Mouse (Mus musculus) embryonic facial prominence, embryonic 15.5 days (tissue): ENCODE measurements around the gene Gm20219. TPM values are rescaled to one million over a fixed set of nuclear protein-coding genes. Genes with fewer than 3 reads are reported as not detected.
A peak's percentile ranks its signal among the peaks of the same experiment; 100 is the strongest.

Experiments
- ATAC-seq: fragments of 200-750 bp; cut with Nextera tagmentation; 2 replicates; pipeline ENCODE4 v1.8.0; 2017; ENCODE audit warnings: low read depth, moderate TSS enrichment; ENCODE audit not compliant: insufficient number of reproducible peaks, low FRiP score, low TSS enrichment
- H3K27ac ChIP-seq: fragments of 300-500 bp; sonication (generic); replicated peaks from 2 replicates; pipeline ENCODE4 v1.5.1; 2015; ENCODE audit warnings: mild to moderate bottlenecking, inconsistent platforms
- H3K27me3 ChIP-seq: fragments of 300-500 bp; sonication (generic); 2 replicates; pipeline ENCODE4 v1.6.1; 2015; ENCODE audit warnings: inconsistent platforms
- H3K36me3 ChIP-seq: fragments of 300-500 bp; sonication (generic); 2 replicates; pipeline ENCODE4 v1.6.1; 2015; ENCODE audit warnings: mild to moderate bottlenecking, inconsistent platforms
- H3K4me1 ChIP-seq: fragments of 300-500 bp; sonication (generic); 2 replicates; pipeline ENCODE4 v1.6.1; 2015; ENCODE audit warnings: inconsistent platforms
- H3K4me2 ChIP-seq: fragments of 300-500 bp; sonication (generic); replicated peaks from 2 replicates; pipeline ENCODE4 v1.6.1; 2015; ENCODE audit warnings: mild to moderate bottlenecking, inconsistent platforms
- H3K4me3 ChIP-seq: fragments of 300-500 bp; sonication (generic); replicated peaks from 2 replicates; pipeline ENCODE4 v1.5.1; 2015; ENCODE audit warnings: mild to moderate bottlenecking, inconsistent platforms
- H3K9ac ChIP-seq: fragments of 300-500 bp; sonication (generic); 2 replicates; pipeline ENCODE4 v1.6.1; 2015; ENCODE audit warnings: inconsistent platforms
- H3K9me3 ChIP-seq: fragments of 300-500 bp; sonication (generic); replicated peaks from 2 replicates; pipeline ENCODE4 v1.6.1; 2016; ENCODE audit warnings: inconsistent platforms
- WGBS: fragments of 180-500 bp; shearing (Covaris S2); methylation state at CpG from one replicate; pipeline ENCODE4 v1.1.7; 2015; 5-methylcytosine and 5-hydroxymethylcytosine counted together
- polyA plus RNA-seq: library from polyadenylated mRNA; unstranded; fragments of >200 nt; fragmentation: Nextera tagmentation; extraction: Ambion mirVana; gene quantifications from 2 replicates; pipeline ENCODE4 v1.2.1, GENCODE M21; 2015

The Gm20219 gene
- 13.1 and 16.5 TPM in 2 replicates for polyA plus RNA-seq

DNA sequence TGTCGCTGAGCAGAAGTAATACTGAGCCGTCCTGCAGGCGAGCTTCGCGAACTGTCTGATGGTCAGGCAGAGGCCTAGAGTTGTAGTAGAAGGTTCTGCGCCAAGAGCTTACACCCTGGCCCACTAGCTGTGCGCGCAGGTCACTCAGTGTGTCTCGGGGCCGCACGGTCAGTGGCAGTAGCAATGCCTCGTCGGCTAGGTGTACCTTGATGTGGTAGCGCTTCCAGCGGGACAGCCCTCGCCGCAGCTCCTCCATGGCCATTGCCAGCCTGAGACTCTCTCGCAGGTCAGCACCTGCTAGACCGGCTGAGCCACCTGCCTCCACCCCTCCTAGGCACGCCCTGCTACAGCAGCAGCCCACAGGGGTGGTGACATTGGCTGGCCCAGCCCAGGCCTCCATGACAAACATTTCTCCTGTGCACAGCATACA, at the start of gene Gm20219:
TSS of gene Gm20219 (minus strand) at position 266 of the 430 bp plus-strand sequence.
- no peak for ATAC-seq
- H3K4me2 ChIP-seq: peak within 1 kb of the TSS; percentile 15; the same call in 1 of the 2 replicates
- no peaks in the 10 kb centered on the region for H3K27me3 ChIP-seq
- H3K9me3 ChIP-seq: no peaks in the 10 kb centered on the region
- H3K4me3 ChIP-seq: peak within 1 kb of the TSS; percentile 23
- peaks cover 12% of the 10 kb centered on the region; the same call in 1 of the 2 replicates for H3K4me1 ChIP-seq
- peak within 1 kb of the TSS; percentile 51; the same call in 1 of the 2 replicates for H3K27ac ChIP-seq
- no peaks in the 10 kb centered on the region for H3K36me3 ChIP-seq
- no peak within 1 kb of the TSS for H3K9ac ChIP-seq
- 65% methylated on average over 20 of the region's 20 CpGs for WGBS

DNA sequence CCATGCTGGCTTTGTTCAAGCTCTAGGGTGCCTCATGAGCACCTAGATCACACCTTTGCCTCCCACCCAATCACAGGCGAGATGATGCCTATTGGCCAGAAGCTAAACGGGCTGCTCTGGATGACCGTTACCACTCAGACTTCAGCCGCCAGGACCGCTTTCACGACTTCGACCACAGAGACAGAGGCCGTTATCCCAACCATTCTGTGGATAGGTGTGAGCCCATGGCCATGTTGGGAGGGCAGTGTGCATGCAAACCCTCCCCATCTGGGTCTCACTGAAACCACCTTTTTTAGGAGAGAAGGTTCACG, 49.8 kb upstream of the Gm20219 start:
- Histone ChIP-seq H3K4me3 (no peak overlapping the region), H3K9ac (no peak overlapping the region), H3K27ac (no peak overlapping the region), H3K36me3 (peaks cover 86% of the 10 kb centered on the region), H3K4me1 (peaks cover 12% of the 10 kb centered on the region), H3K27me3 (no peaks in the 10 kb centered on the region), H3K4me2 (no peak overlapping the region), H3K9me3 (no peaks in the 10 kb centered on the region)
- ATAC-seq: no peak
- 91% methylated on average over 9 of the region's 9 CpGs for WGBS

GRCm38 (mm10) chr17:56603186-56604069, 49.2 kb upstream of the Gm20219 start:
- H3K4me1 ChIP-seq: peaks cover 6% of the 10 kb centered on the region
- H3K27ac ChIP-seq: no peak overlapping the region
- H3K4me2 ChIP-seq: no peak overlapping the region
- no peaks in the 10 kb centered on the region for H3K27me3 ChIP-seq
- H3K9me3 ChIP-seq: no peaks in the 10 kb centered on the region
- no peak overlapping the region for H3K9ac ChIP-seq
- H3K4me3 ChIP-seq: no peak overlapping the region
- H3K36me3 ChIP-seq: peaks cover 86% of the 10 kb centered on the region
- 94% methylated on average over 28 of the region's 28 CpGs for WGBS
- ATAC-seq: no peak

- peak; percentile 75 for ATAC-seq
- Histone ChIP-seq H3K9me3 (no peaks in the 10 kb centered on the region), H3K36me3 (peaks cover 95% of the 10 kb centered on the region), H3K27me3 (no peaks in the 10 kb centered on the region), H3K4me2 (no peak overlapping the region), H3K4me3 (no peak overlapping the region), H3K27ac (peak overlapping the region; percentile 39; the same call in 1 of the 2 replicates), H3K9ac (no peak overlapping the region), H3K4me1 (peaks cover 21% of the 10 kb centered on the region; the same call in 1 of the 2 replicates)
- WGBS: 77% methylated on average over 8 of the region's 8 CpGs
These were observed 39.5 kb upstream of the Gm20219 start for GRCm38 (mm10) chr17:56593527-56594271.

DNA sequence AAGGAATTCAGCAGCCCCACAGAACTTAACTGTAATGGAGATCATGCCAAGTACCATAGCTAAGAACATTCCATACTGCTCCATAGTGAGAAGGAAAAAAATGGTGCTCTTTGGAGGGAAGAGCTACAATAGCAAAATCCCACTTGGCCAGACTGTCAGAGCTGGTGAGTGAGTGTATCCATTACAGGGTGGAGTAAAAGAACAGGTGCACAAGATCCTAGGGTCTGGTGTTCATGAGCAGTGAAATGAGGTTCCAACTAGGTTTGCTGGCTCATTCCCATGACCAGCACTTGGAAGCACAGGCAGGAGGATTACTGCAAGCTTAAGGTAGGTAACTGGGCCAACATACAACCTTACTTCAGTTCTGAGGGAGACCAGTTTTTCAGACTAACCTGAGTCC, 38.4 kb upstream of the Gm20219 start:
- Histone ChIP-seq H3K27ac (no peak overlapping the region), H3K36me3 (peaks cover 98% of the 10 kb centered on the region), H3K4me3 (no peak overlapping the region), H3K9ac (no peak overlapping the region), H3K4me1 (peaks cover 32% of the 10 kb centered on the region; the same call in 1 of the 2 replicates), H3K27me3 (no peaks in the 10 kb centered on the region), H3K4me2 (no peak overlapping the region), H3K9me3 (no peaks in the 10 kb centered on the region)
- no peak for ATAC-seq

GRCm38 (mm10) chr17:56588921-56589320, 34.7 kb upstream of the Gm20219 start:
- Histone ChIP-seq H3K4me3 (no peak overlapping the region), H3K4me1 (peaks cover 51% of the 10 kb centered on the region), H3K27me3 (no peaks in the 10 kb centered on the region), H3K27ac (no peak overlapping the region), H3K9ac (no peak overlapping the region), H3K4me2 (no peak overlapping the region), H3K36me3 (peaks cover 76% of the 10 kb centered on the region), H3K9me3 (no peaks in the 10 kb centered on the region)
- no peak for ATAC-seq
- WGBS: 96% methylated on average over 4 of the region's 4 CpGs

- H3K27me3 ChIP-seq: no peaks in the 10 kb centered on the region
- H3K4me1 ChIP-seq: peaks cover 60% of the 10 kb centered on the region
- WGBS: 71% methylated on average over 1 of the region's 1 CpGs
- ATAC-seq: no peak
- no peak overlapping the region for H3K9ac ChIP-seq
- no peak overlapping the region for H3K27ac ChIP-seq
- no peak overlapping the region for H3K4me3 ChIP-seq
- H3K9me3 ChIP-seq: no peaks in the 10 kb centered on the region
- H3K36me3 ChIP-seq: peaks cover 66% of the 10 kb centered on the region
- H3K4me2 ChIP-seq: no peak overlapping the region
These were observed 33.6 kb upstream of the Gm20219 start for GRCm38 (mm10) chr17:56587773-56588172.

DNA sequence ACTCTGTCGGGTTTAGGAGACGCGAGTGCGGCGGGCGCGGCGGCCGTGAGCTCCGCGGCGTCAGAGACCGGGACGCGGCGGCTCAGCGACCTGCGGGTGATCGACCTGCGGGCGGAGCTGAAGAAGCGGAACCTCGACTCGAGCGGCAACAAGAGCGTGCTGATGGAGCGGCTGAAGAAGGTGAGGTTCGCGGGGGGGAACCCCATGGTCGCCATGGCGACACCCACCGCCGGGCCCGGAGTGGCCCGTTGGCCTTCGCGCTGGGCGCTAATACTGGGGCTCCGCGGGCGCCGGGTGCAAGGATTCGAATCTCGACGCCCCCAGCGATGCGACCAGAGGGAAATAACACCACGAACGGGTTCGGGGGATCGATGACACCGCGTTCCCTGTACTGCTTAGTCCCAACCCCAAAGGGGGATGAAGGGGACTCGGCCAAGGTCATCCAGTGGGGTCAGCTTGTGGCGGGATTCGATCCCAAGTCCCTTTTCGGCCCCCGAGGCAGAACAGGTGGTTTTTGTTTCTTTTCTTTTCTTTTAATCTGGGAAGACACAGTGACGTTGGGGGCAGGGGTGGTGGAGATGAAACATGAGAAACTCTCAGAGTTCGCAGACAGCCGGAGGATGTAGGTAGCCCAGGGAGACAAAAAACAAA, 31.1 kb upstream of the Gm20219 start:
- Histone ChIP-seq H3K27me3 (no peaks in the 10 kb centered on the region), H3K9ac (peak overlapping the region; percentile 88), H3K27ac (peak overlapping the region; percentile 97), H3K36me3 (peaks cover 64% of the 10 kb centered on the region), H3K4me2 (peak overlapping the region; percentile 71), H3K9me3 (no peaks in the 10 kb centered on the region), H3K4me3 (peak overlapping the region; percentile 93), H3K4me1 (peaks cover 66% of the 10 kb centered on the region)
- under 1% methylated on average over 61 of the region's 61 CpGs for WGBS
- ATAC-seq: no peak

DNA sequence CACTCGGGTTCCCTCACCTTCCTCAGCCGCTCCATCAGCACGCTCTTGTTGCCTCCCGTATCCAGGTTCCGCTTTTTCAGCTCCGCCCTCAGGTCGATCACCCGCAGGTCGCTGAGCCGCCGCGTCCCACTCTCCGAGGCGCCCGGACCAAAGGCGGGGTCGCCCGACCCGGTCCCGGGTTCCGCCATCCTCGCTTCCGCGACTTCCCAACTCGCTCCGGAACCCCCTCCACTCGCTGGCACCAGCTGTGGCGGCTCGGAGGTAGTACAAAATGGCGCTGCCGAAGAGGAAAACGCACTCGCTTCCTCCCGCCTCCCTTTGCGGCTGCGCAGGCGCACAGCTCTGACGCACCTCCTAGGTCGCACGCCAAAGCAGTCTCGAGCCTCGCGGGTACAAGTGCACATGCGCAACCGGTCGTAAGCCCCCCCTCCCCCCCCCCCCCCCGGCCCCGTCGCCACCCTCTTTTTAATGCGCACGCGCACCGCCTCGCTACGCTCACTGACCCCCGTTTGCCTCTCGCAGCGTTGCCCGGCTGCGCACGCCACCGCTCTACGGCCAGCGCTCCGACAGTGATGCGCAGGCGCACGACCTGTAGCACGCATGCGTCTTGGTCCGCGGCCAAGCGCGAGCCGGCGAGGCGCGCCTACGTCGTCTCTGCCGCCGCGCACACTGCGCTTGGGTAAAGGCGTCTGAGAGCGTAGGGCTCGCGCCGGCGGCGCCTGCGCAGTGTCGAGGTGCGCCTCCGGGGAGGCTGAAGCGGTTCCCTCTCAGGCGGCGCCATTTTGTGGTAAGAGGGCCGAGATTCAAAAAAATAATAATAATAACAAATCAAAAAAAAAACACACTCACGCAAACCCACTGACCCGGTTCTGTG, 30.3 kb upstream of the Gm20219 start, which contains the start of the genes Safb2 and Safb:
TSS of gene Safb2 (minus strand) at position 329 of the 874 bp plus-strand sequence.
TSS of gene Safb (plus strand) at position 569 of the 874 bp plus-strand sequence.
- Histone ChIP-seq H3K27ac (peak within 1 kb of the TSS; percentile 97), H3K9me3 (no peaks in the 10 kb centered on the region), H3K4me1 (peaks cover 64% of the 10 kb centered on the region), H3K4me3 (peak within 1 kb of the TSS; percentile 93), H3K9ac (peak within 1 kb of the TSS; percentile 88), H3K36me3 (peaks cover 64% of the 10 kb centered on the region), H3K27me3 (no peaks in the 10 kb centered on the region), H3K4me2 (peak within 1 kb of the TSS; percentile 80)
- ATAC-seq: peak; percentile 97
- under 1% methylated on average over 95 of the region's 101 CpGs for WGBS

- WGBS: 2% methylated on average over 33 of the region's 33 CpGs
- Histone ChIP-seq H3K4me2 (peak overlapping the region; percentile 80), H3K36me3 (peaks cover 64% of the 10 kb centered on the region), H3K27me3 (no peaks in the 10 kb centered on the region), H3K27ac (peak overlapping the region; percentile 97), H3K4me1 (peaks cover 59% of the 10 kb centered on the region), H3K9ac (peak overlapping the region; percentile 74), H3K9me3 (no peaks in the 10 kb centered on the region), H3K4me3 (peak overlapping the region; percentile 93)
- no peak for ATAC-seq
These were observed 29.5 kb upstream of the Gm20219 start for GRCm38 (mm10) chr17:56583611-56584256.
